Mouse (Mus musculus) midbrain, postnatal 0 days (tissue): ENCODE results near the gene Tspoap1. TPM values are rescaled to one million over a fixed set of nuclear protein-coding genes. Genes with fewer than 3 reads are reported as not detected.

Experiments
- ATAC-seq: fragments of 200-750 bp; cut with Nextera tagmentation; 2 replicates; pipeline ENCODE4 v1.8.0; 2017; ENCODE audit warnings: moderate number of reproducible peaks, mild to moderate bottlenecking, moderate TSS enrichment, moderate library complexity; ENCODE audit not compliant: low FRiP score
- DNase-seq: peaks from one replicate; pipeline ENCODE4 v3.0.0-alpha.2; 2015; ENCODE audit warnings: low spot score
- H3K27ac ChIP-seq: fragments of 300-500 bp; sonication (generic); 2 replicates; pipeline ENCODE4 v1.5.1; 2014; ENCODE audit warnings: low read depth, mild to moderate bottlenecking, low read length, mixed read lengths
- H3K27me3 ChIP-seq: fragments of 300-500 bp; sonication (generic); 2 replicates; pipeline ENCODE4 v1.6.1; 2014; ENCODE audit warnings: low read length, control low read depth, mixed read lengths; ENCODE audit not compliant: insufficient read depth
- H3K36me3 ChIP-seq: fragments of 300-500 bp; sonication (generic); 2 replicates; pipeline ENCODE4 v1.6.1; 2014; ENCODE audit warnings: low read length, control low read depth, mixed read lengths; ENCODE audit not compliant: insufficient read depth
- H3K4me1 ChIP-seq: fragments of 300-500 bp; sonication (generic); 2 replicates; pipeline ENCODE4 v1.6.1; 2014; ENCODE audit warnings: mild to moderate bottlenecking, control low read depth, antibody characterized with exemption, low read length, mixed read lengths; ENCODE audit not compliant: insufficient read depth
- H3K4me2 ChIP-seq: fragments of 300-500 bp; sonication (generic); 2 replicates; pipeline ENCODE4 v1.6.1; 2014; ENCODE audit warnings: low read depth, mild to moderate bottlenecking, low read length, mixed read lengths; ENCODE audit not compliant: poor library complexity, severe bottlenecking
- H3K4me3 ChIP-seq: fragments of 300-500 bp; sonication (generic); 2 replicates; pipeline ENCODE4 v1.5.1; 2014; ENCODE audit warnings: low read depth, mild to moderate bottlenecking, low read length, moderate library complexity
- H3K9ac ChIP-seq: fragments of 300-500 bp; sonication (generic); replicated peaks from 2 replicates; pipeline ENCODE4 v1.6.1; 2014; ENCODE audit warnings: mild to moderate bottlenecking, low read length, moderate library complexity, mixed read lengths; ENCODE audit not compliant: poor library complexity, severe bottlenecking
- H3K9me3 ChIP-seq: fragments of 300-500 bp; sonication (generic); 2 replicates; pipeline ENCODE4 v1.6.1; 2016; ENCODE audit warnings: low read length, control low read depth
- CTCF ChIP-seq: IDR thresholded peaks from 2 replicates; pipeline ENCODE4 v1.5.1; 2016; ENCODE audit warnings: antibody characterized with exemption, mild to moderate bottlenecking
- WGBS: fragments of 180-500 bp; shearing (Covaris S2); extraction: QIAGEN DNeasy Blood & Tissue Kit; methylation state at CpG from one replicate; pipeline ENCODE4 v1.1.7; 2014; 5-methylcytosine and 5-hydroxymethylcytosine counted together
- polyA plus RNA-seq: library from polyadenylated mRNA; unstranded; fragments of >200 nt; fragmentation: Nextera tagmentation; extraction: Ambion mirVana; gene quantifications from 2 replicates; pipeline ENCODE4 v1.2.1, GENCODE M21; 2015
- total RNA-seq: library from RNA; depleted of rRNA; stranded (reverse); fragments of >200 nt; gene quantifications from 2 replicates; pipeline ENCODE4 v1.2.3, GENCODE M21; 2014

Gene Tspoap1
- total and polyA plus RNA-seq, 2 experiments from 2014 or later = 57.8 to 206 TPM

GRCm38 (mm10) chr11:87750521-87750920, 9.8 kb upstream of the Tspoap1 start:
- no peak for DNase-seq
- H3K4me2 ChIP-seq = no peak overlapping the region
- H3K9me3 ChIP-seq = no peaks in the 10 kb centered on the region
- no peak for ATAC-seq
- no peak overlapping the region for H3K27ac ChIP-seq
- H3K27me3 ChIP-seq = no peaks in the 10 kb centered on the region
- no peaks in the 10 kb centered on the region for H3K4me1 ChIP-seq
- no peak overlapping the region for H3K4me3 ChIP-seq
- H3K36me3 ChIP-seq = no peaks in the 10 kb centered on the region
- 75% methylated on average over 3 of the region's 3 CpGs for WGBS
- no peak for TF ChIP-seq CTCF
- H3K9ac ChIP-seq = no peak overlapping the region

GRCm38 (mm10) chr11:87751031-87751430, 9.3 kb upstream of the Tspoap1 start:
- WGBS = 88% methylated on average over 8 of the region's 8 CpGs
- TF ChIP-seq CTCF = no peak
- Histone ChIP-seq H3K27ac (no peak overlapping the region), H3K36me3 (no peaks in the 10 kb centered on the region), H3K4me3 (no peak overlapping the region), H3K4me2 (no peak overlapping the region), H3K4me1 (no peaks in the 10 kb centered on the region), H3K9ac (no peak overlapping the region), H3K27me3 (no peaks in the 10 kb centered on the region), H3K9me3 (no peaks in the 10 kb centered on the region)
- no peak for ATAC-seq
- DNase-seq = no peak

GRCm38 (mm10) chr11:87751491-87751966, 8.8 kb upstream of the Tspoap1 start:
- Histone ChIP-seq H3K27ac (no peak overlapping the region), H3K27me3 (no peaks in the 10 kb centered on the region), H3K4me1 (no peaks in the 10 kb centered on the region), H3K4me3 (no peak overlapping the region), H3K9me3 (no peaks in the 10 kb centered on the region), H3K9ac (no peak overlapping the region), H3K36me3 (no peaks in the 10 kb centered on the region), H3K4me2 (no peak overlapping the region)
- DNase-seq = no peak
- no peak for ATAC-seq
- WGBS = 64% methylated on average over 4 of the region's 4 CpGs
- TF ChIP-seq CTCF = no peak

GRCm38 (mm10) chr11:87752307-87752706, 8.0 kb upstream of the Tspoap1 start:
- 74% methylated on average over 1 of the region's 1 CpGs for WGBS
- H3K9ac ChIP-seq = no peak overlapping the region
- no peaks in the 10 kb centered on the region for H3K4me1 ChIP-seq
- no peak for DNase-seq
- no peaks in the 10 kb centered on the region for H3K9me3 ChIP-seq
- H3K4me2 ChIP-seq = no peak overlapping the region
- ATAC-seq = no peak
- no peaks in the 10 kb centered on the region for H3K36me3 ChIP-seq
- H3K27ac ChIP-seq = no peak overlapping the region
- TF ChIP-seq CTCF = no peak
- no peaks in the 10 kb centered on the region for H3K27me3 ChIP-seq
- no peak overlapping the region for H3K4me3 ChIP-seq

GRCm38 (mm10) chr11:87753255-87753654, 7.1 kb upstream of the Tspoap1 start:
- Histone ChIP-seq H3K4me1 (no peaks in the 10 kb centered on the region), H3K9ac (no peak overlapping the region), H3K4me2 (no peak overlapping the region), H3K27ac (no peak overlapping the region), H3K4me3 (no peak overlapping the region), H3K9me3 (no peaks in the 10 kb centered on the region), H3K27me3 (no peaks in the 10 kb centered on the region), H3K36me3 (no peaks in the 10 kb centered on the region)
- TF ChIP-seq CTCF = no peak
- 91% methylated on average over 8 of the region's 8 CpGs for WGBS
- no peak for ATAC-seq
- DNase-seq = no peak

- Histone ChIP-seq H3K27me3 (no peaks in the 10 kb centered on the region), H3K9me3 (no peaks in the 10 kb centered on the region), H3K4me3 (no peak overlapping the region), H3K9ac (no peak overlapping the region), H3K27ac (no peak overlapping the region), H3K36me3 (no peaks in the 10 kb centered on the region), H3K4me2 (no peak overlapping the region), H3K4me1 (no peaks in the 10 kb centered on the region)
- 88% methylated on average over 5 of the region's 5 CpGs for WGBS
- DNase-seq = no peak
- no peak for TF ChIP-seq CTCF
- no peak for ATAC-seq
These were observed 6.3 kb upstream of the Tspoap1 start for GRCm38 (mm10) chr11:87753891-87754501.
